Mouse (Mus musculus) liver, adult 2 months (tissue): Measurements from ENCODE around the gene Rftn2.

ENCODE experiments used
- CTCF ChIP-seq: fragments of 200-500 bp; IDR thresholded peaks from 2 replicates; pipeline ENCODE4 v1.5.1; 2011; ENCODE audit warnings: low read depth, low read length, control low read depth
- POLR2A ChIP-seq: fragments of 200-500 bp; IDR thresholded peaks from 2 replicates; pipeline ENCODE4 v1.6.1; 2011; ENCODE audit warnings: low read length, control low read depth; ENCODE audit not compliant: insufficient read depth; ENCODE audit errors: extremely low read depth

DNA sequence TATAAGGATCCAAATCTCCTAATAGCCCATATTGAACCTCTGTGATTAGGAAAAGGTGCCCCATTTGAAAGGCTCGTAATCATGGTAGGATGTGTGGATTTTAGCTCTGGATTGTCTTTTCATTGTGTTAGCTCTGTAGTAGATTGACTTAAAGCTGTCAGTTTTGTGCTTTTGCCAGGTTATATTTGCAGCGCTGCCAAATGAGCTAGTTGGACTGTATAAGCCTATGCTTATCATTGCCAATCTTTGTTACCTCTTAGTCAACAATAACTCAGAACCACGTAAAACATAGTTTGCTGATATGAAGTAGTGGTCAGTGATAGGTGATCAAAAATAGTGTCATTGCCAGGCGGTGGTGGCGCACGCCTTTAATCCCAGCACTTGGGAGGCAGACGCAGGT, 81.0 kb downstream of the Rftn2 start:
- TF ChIP-seq CTCF: no peak
- TF ChIP-seq POLR2A: no peak
